In the genomic region with DNA sequence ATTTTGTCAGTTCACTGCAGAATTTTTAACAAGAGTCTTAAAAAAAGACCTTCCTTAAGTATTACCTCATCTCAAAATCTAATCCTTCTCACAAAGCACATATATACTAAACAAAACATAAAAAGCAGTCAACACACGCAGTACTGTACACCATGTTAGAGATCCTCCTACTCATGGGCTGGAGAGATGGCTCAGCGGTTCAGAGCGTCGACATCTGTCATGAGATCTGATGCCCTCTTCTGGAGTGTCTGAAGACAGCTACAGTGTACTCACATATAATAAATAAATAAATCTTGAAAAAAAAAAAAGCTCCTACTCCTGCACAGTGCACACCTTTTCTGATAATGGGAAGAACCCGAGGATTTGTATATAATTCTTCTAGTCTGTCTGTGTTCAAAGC, we compare ENCODE assay signal across 19 mouse cellular contexts.
"Had no signal": no experiment of that assay in that cellular context is flagged by ENCODE, and none has a peak within 500 bp of the region (broad histone marks: within the 10 kb centered on the region; RNA-seq: fewer than 3 reads in every experiment).

No protein-coding gene starts in this region.

- H3K27me3 ChIP-seq: kidney, embryonic 15.5 days; liver, embryonic 15.5 days; midbrain, embryonic 12.5 days; midbrain, embryonic 15.5 days; neural tube, embryonic 13.5 days had no signal

- H3K27ac ChIP-seq: kidney, embryonic 15.5 days; left cerebral cortex, adult 2 months; liver, embryonic 15.5 days; midbrain, embryonic 12.5 days; midbrain, embryonic 15.5 days; neural tube, embryonic 13.5 days; stomach, postnatal 0 days had no signal

- H3K4me3 ChIP-seq: kidney, embryonic 15.5 days; left cerebral cortex, adult 2 months; liver, embryonic 15.5 days; midbrain, embryonic 12.5 days; midbrain, embryonic 15.5 days; neural tube, embryonic 13.5 days had no signal

- H3K9me3 ChIP-seq: kidney, embryonic 15.5 days; liver, embryonic 15.5 days; midbrain, embryonic 12.5 days; midbrain, embryonic 15.5 days; neural tube, embryonic 13.5 days had no signal

- ATAC-seq: intestine, embryonic 16.5 days; midbrain, embryonic 15.5 days had no signal

- H3K36me3 ChIP-seq: kidney, embryonic 15.5 days; liver, embryonic 15.5 days; midbrain, embryonic 12.5 days; midbrain, embryonic 15.5 days; neural tube, embryonic 13.5 days had no signal

- DNase-seq: kidney, adult 8-10 months; kidney, postnatal 10 days; kidney, postnatal 4 days; layer of hippocampus, adult 9-11 months; layer of hippocampus, postnatal 36 days; lung, adult 2 months; lung, postnatal 14 days; lung, postnatal 4 days; retina, postnatal 1 day; thymus, adult 2 months; thymus, postnatal 14 days had no signal

- H3K9ac ChIP-seq: kidney, embryonic 15.5 days; liver, embryonic 15.5 days; midbrain, embryonic 12.5 days; midbrain, embryonic 15.5 days; neural tube, embryonic 13.5 days had no signal

- H3K4me2 ChIP-seq: kidney, embryonic 15.5 days; liver, embryonic 15.5 days; midbrain, embryonic 12.5 days; midbrain, embryonic 15.5 days; neural tube, embryonic 13.5 days had no signal
